Mouse (Mus musculus) fat pad, adult 2 months (tissue): Measurements from ENCODE around the gene Rnf227.

Experiments used
- DNase-seq: peaks from one replicate; pipeline ENCODE4 v3.0.0-alpha.2; 2011; ENCODE audit warnings: low read depth, low spot score; ENCODE audit errors: extremely low read depth

The Rnf227 gene

GRCm38 (mm10) chr11:69369990-69370816, 29.9 kb downstream of the Rnf227 start:
- no peak for DNase-seq

- DNase-seq, result peak; percentile 42
Observed at GRCm38 (mm10) chr11:69370817-69371215, 30.6 kb downstream of the Rnf227 start.

- no peak for DNase-seq
Observed at GRCm38 (mm10) chr11:69371601-69372000, 31.3 kb downstream of the Rnf227 start.

- no peak for DNase-seq
Observed at GRCm38 (mm10) chr11:69372056-69372779, 32.0 kb downstream of the Rnf227 start.

GRCm38 (mm10) chr11:69372780-69373170, 32.5 kb downstream of the Rnf227 start:
- DNase-seq, result no peak

GRCm38 (mm10) chr11:69373223-69373965, 33.1 kb downstream of the Rnf227 start:
- DNase-seq, result no peak

- DNase-seq, result no peak
Observed at GRCm38 (mm10) chr11:69375646-69376045, 35.4 kb downstream of the Rnf227 start.

GRCm38 (mm10) chr11:69377766-69378165, 37.5 kb downstream of the Rnf227 start:
- no peak for DNase-seq

- no peak for DNase-seq
Observed at GRCm38 (mm10) chr11:69379600-69379999, 39.3 kb downstream of the Rnf227 start.

GRCm38 (mm10) chr11:69381356-69381755, 41.1 kb downstream of the Rnf227 start:
- no peak for DNase-seq

- DNase-seq, result no peak
Observed at GRCm38 (mm10) chr11:69382478-69383105, 42.3 kb downstream of the Rnf227 start.

GRCm38 (mm10) chr11:69384979-69385378, 44.7 kb downstream of the Rnf227 start:
- no peak for DNase-seq

GRCm38 (mm10) chr11:69386758-69387157, 46.5 kb downstream of the Rnf227 start:
- DNase-seq, result no peak

- DNase-seq, result no peak
Observed at GRCm38 (mm10) chr11:69388680-69389079, 48.4 kb downstream of the Rnf227 start.

- DNase-seq, result no peak
Observed at GRCm38 (mm10) chr11:69389531-69390399, 49.5 kb downstream of the Rnf227 start.

- DNase-seq, result no peak
Observed at GRCm38 (mm10) chr11:69390400-69391034, 50.3 kb downstream of the Rnf227 start.
